Mouse (Mus musculus): ENCODE measurements around the gene Rbfox2. TPM values are rescaled to one million over a fixed set of nuclear protein-coding genes. Genes with fewer than 3 reads are reported as not detected.
A peak's percentile ranks its signal among the peaks of the same experiment; 100 is the strongest.
"Not testable (repeated sequence)": the region's sequence is repeated elsewhere in the genome, so short reads cannot be mapped to it uniquely, and the experiment has no call there.

Gene Rbfox2
- total RNA-seq, 2 experiments from 2014 or later: 54.4 to 64.7 TPM

GRCm38 (mm10) chr15:77065259-77065852 is 241.4 kb downstream of the Rbfox2 start:
- DNase-seq: peak in 1 of 2 experiments; percentile 29

- DNase-seq: no peak
These were observed 244.1 kb downstream of the Rbfox2 start for GRCm38 (mm10) chr15:77062746-77063145.

DNA sequence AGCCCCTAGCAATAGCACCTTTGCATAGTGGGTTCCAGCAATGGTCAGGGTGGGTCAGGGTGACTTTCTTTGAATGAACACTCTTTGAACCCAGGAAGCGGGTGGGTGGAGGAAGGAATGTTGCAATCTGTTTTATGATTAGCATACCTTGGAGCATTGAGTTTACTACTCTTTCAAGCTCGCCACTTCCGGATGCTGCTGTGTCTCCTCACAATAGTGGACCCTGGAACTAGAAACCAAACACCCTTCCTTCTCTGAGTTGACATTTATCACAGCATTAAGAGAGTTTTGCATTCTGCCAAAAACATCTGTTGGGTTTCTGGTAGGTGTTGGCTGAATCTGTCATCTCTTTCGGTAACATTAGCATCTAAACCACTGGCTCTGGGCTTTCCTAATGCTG is 247.4 kb downstream of the Rbfox2 start:
- DNase-seq: not testable (repeated sequence)

DNA sequence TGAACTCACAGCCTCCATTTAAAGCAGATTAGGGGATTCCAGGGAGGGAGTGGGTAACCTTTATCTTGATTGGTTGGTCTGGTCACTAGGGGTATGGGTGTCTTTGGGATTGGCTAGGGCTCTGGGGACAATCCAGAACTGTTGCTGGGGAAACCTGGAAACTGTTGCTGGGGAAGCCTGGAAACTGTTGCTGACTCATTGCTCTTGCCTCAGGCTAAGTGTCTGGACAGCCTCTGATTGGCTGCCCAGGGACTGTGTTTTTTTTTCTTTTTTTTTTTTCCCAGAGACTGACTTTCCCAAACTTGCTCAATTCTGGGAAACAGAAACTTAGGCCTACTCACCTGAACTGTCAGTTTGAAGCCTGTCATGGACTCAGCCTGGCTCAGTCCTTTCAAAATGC is 248.2 kb downstream of the Rbfox2 start:
- DNase-seq: no peak

DNA sequence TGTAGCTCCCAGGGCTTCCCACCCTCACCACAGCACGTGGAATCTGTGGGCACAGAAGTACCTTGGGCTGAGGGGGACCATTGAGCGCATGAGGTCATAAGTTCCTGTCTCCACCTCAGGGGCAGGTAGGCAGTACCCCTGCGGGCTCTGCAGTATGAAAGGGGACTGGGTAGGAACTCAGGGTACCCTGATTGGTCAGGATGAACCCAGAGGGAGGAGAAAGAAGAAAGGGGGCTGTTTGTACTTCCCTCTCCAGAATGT is 250.1 kb downstream of the Rbfox2 start:
- DNase-seq: no peak

GRCm38 (mm10) chr15:77056001-77056790 is 250.6 kb downstream of the Rbfox2 start:
- DNase-seq: no peak

DNA sequence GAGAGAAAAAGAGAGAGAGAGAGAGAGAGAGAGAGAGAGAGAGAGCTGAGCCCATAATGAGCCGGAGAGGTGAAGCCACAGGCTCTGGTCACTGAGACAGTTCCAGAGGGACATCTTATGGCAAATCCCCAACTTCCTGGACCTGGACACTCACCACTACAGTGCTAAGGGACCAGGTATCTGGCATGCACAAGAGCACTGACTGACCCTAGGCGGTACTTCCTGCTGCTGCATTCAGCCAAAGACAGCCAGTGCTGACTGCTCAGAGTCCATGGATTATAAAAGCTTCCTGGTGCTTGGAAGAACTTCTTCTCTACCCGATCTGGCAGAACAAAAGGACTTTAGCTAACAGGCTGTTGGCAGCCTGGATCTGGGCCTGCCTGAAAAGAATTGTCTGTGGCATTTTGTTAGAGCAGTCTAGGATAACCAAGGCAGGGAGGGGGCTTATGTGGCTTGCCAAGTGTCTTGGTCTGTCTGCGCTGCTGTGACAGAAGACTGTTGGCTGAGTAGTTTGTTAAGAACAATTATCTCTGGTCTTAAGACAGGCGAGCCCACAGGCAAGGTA is 252.1 kb downstream of the Rbfox2 start:
- no peak for DNase-seq

- DNase-seq: no peak
These were observed 253.8 kb downstream of the Rbfox2 start for GRCm38 (mm10) chr15:77053021-77053420.

DNA sequence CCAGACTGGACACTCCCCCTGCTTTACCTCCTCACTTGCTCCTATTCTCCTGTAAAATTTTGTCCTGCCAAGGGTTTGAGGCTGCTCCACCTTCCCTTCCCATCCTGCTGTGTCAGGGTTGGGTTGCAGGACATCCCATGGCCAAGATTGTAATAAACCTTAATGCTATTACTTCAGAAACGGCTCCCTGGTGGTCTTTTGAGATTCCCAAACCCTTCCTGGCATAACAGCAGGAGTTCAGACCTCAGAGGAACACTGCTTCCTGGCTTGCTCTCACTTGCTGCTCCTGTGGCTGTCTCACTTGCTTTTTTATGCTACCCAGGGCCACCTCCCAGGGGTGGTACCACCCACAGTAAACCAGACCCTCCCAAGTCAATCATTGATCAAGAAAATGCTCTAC is 254.6 kb downstream of the Rbfox2 start:
- DNase-seq: no peak

DNA sequence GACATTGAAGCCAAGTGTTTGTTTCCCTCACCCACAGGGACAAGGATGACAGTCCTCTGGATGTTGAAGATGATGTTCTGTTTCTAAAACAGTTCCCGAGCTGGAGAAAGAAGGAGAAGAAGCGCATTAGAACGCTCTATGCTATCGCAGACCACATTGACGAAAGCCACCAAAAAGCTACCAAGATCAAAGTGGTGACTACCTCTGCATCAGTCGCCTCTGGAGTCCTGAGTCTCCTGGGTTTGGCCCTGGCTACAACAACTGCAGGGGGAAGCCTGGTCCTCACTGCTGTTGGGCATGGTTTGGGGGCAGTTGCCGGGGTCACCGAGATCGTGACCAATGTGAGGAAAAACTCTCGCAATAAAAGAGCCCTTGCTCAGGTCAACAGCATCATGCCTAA is 256.2 kb downstream of the Rbfox2 start, which contains the start of gene Mb:
TSS of gene Mb (minus strand) at position 101 of the 400 bp plus-strand sequence.
- DNase-seq: no peak

DNA sequence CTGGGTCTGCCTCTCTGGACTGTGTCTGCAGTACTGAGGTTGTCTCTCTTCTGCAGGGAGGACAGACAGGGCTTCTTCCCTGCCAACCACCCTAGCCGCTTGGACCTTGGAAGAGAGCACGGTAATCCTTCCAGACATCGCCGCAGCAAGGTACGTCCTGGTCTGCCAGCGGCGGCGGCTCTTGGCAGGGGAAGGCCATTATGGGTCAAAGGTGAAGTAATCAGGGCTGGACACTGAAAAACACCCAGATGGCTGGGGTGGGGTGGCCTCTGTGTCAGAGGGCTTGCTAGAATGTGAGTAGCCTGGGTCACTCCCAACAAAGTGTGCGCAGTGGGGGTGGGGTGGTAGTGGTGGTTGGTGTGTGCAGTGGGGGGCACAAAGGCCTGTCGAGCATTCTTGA is 261.2 kb downstream of the Rbfox2 start:
- DNase-seq: peak in 1 of 2 experiments; percentile 52

GRCm38 (mm10) chr15:77044597-77045320 is 262.0 kb downstream of the Rbfox2 start, which contains the start of gene Apol6:
Gene Apol6, plus strand, starts transcription at chr15:77044729.
- peak; percentile 44 to 55 for DNase-seq

DNA sequence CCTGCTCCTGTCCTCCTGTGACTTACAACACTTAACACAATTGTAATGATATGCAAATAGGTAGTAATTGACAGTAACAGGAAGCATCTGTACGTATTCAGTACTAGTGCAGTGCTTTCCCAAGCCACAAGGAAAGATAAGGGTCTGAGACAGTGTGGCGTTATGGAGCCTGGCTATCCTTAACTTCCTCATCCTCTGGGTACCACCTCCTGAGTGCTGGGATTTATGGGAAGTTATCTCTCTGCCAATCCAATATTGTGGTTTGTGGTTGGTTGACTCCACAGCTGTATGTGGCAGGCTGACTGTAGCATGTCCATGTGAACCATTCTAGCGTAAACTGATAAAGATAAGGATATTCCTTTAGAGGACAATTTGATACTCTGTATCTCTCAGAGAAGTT is 266.0 kb downstream of the Rbfox2 start:
- DNase-seq: no peak

DNA sequence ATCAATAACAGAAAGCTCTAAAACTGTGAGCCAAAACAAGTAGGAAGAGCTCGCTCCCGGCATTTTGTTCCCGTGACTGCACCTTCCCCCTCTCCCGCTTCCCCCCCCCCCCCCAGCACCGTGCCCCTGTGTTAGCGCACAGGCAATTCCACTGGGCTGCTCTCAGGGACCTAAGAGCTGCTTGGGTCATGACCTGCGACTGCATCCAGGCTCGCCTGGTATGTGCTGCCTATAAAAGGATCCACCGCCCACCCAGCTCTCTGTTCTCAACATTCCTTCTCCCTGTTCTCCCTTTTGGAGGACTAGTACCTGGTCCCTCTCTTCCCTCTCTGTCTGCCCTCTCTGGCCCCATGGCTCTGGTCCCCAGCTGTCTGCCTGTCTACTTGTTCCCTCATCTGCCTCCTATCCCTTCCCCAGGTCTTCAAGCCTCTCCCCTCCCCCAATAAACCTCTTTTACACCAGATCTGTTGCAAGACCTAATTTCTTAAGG is 267.5 kb downstream of the Rbfox2 start:
- DNase-seq: no peak

GRCm38 (mm10) chr15:77037278-77038161 is 269.3 kb downstream of the Rbfox2 start:
- DNase-seq: peak; percentile 65 to 69

GRCm38 (mm10) chr15:77036989-77037277 is 269.9 kb downstream of the Rbfox2 start:
- DNase-seq: no peak

GRCm38 (mm10) chr15:77036320-77036988 is 270.4 kb downstream of the Rbfox2 start:
- peak; percentile 74 to 85 for DNase-seq

DNA sequence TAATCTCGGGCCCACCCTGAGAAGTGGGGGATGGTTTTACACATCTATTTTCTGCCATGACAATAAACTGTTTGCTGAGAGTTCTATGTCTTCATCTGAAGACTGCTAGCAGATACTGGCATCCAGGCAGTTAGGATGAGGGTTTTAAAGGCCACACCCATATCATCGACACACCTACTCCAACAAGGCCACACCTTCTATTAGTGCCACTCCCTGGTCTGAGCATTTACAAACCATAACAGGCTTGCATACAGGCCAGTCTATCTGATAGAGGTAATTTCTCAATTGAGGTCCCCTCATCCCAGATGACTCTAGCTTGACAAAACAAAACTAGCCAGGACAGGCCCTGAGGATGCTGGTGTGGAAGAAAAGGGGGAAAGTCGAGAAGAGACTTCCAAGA is 271.2 kb downstream of the Rbfox2 start:
- no peak for DNase-seq

- DNase-seq: no peak
These were observed 272.3 kb downstream of the Rbfox2 start for GRCm38 (mm10) chr15:77034526-77034925.

GRCm38 (mm10) chr15:77031271-77031670 is 275.5 kb downstream of the Rbfox2 start:
- DNase-seq: no peak

DNA sequence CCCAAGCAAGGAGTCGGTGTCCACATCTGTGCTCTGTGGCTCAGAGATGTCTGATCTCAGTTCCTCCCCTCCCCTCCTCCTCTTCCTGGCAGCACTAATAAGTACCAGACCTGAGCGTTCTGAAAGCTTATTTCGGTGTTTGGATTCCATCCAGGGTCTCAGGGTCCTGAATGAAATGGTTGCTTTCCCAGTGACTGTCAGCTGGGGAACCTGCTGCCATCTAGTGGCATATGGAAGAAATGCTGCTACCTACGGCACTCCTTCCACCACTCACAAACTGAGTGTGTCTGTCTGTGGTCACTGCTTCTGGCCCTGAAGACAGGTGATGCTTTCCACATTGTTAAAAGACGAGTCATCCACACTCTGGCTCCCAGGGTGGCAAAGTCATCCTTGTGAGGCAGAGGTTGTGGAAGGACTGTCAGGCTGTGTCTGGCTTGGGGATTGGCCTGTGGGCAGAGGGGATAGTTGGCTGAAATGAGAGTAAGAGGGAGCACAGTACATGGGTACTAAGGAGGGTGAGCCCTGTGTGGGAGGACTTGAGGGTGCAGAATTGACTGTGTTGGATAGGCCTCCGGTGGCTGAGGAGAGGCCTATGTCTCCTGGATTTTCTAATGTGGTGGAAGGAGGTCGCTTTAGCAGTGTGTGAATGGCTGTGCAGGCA is 277.3 kb downstream of the Rbfox2 start:
- DNase-seq: peak; percentile 40 to 73

Data from adrenal gland, postnatal 36 days (tissue).